Mouse (Mus musculus) olfactory bulb, adult 2 months (tissue): ENCODE measurements around the gene Dab2ip. TPM values are rescaled to one million over a fixed set of nuclear protein-coding genes. Genes with fewer than 3 reads are reported as not detected.

Experiments
- H3K27ac ChIP-seq: fragments of 200-500 bp; 2 replicates; pipeline ENCODE4 v1.5.1; 2012; ENCODE audit warnings: low read depth, low read length; ENCODE audit not compliant: insufficient read depth
- H3K4me1 ChIP-seq: fragments of 200-500 bp; 2 replicates; pipeline ENCODE4 v1.6.1; 2012; ENCODE audit warnings: low read length; ENCODE audit not compliant: control insufficient read depth, insufficient read depth
- H3K4me3 ChIP-seq: fragments of 200-500 bp; 2 replicates; pipeline ENCODE4 v1.5.1; 2012; ENCODE audit warnings: mild to moderate bottlenecking, low read depth, low read length, moderate library complexity; ENCODE audit not compliant: insufficient read depth
- CTCF ChIP-seq: fragments of 200-500 bp; IDR thresholded peaks from 2 replicates; pipeline ENCODE4 v1.5.1; 2012; ENCODE audit warnings: low read depth, mild to moderate bottlenecking, low read length, moderate library complexity; ENCODE audit not compliant: insufficient read depth
- POLR2A ChIP-seq: fragments of 200-500 bp; IDR thresholded peaks from 2 replicates; pipeline ENCODE4 v1.6.1; 2012; ENCODE audit warnings: mild to moderate bottlenecking, low read depth, low read length, moderate library complexity; ENCODE audit not compliant: insufficient read depth
- WGBS: fragments of 180-500 bp; shearing (Covaris S2); methylation state at CpG from one replicate; pipeline ENCODE4 v1.1.7; 2018; 5-methylcytosine and 5-hydroxymethylcytosine counted together
- polyA plus RNA-seq: library from polyadenylated mRNA; stranded (reverse); fragments of >200 nt; gene quantifications from 2 replicates; pipeline ENCODE4 v1.2.4, GENCODE M21; 2012; ENCODE audit warnings: low replicate concordance; ENCODE audit not compliant: missing spikeins, insufficient read depth, insufficient read length

The Dab2ip gene
- polyA plus RNA-seq, 1 experiment = not detected

GRCm38 (mm10) chr2:35669217-35669616, 111.2 kb downstream of the Dab2ip start:
- Histone ChIP-seq H3K27ac (no peak overlapping the region), H3K4me1 (peaks cover 20% of the 10 kb centered on the region), H3K4me3 (no peak overlapping the region)
- 68% methylated on average over 4 of the region's 4 CpGs for WGBS
- no peak for TF ChIP-seq POLR2A
- no peak for TF ChIP-seq CTCF

- WGBS = 83% methylated on average over 4 of the region's 4 CpGs
- TF ChIP-seq CTCF (no peak), POLR2A (no peak)
Observed at GRCm38 (mm10) chr2:35669748-35670147, 111.7 kb downstream of the Dab2ip start.

GRCm38 (mm10) chr2:35670300-35670699, 112.2 kb downstream of the Dab2ip start:
- 87% methylated on average over 9 of the region's 9 CpGs for WGBS
- no peak overlapping the region for H3K27ac ChIP-seq

More at GRCm38 (mm10) chr2:35669748-35670147, 111.7 kb downstream of the Dab2ip start:
- Histone ChIP-seq H3K27ac (no peak overlapping the region), H3K4me3 (no peak overlapping the region), H3K4me1 (peaks cover 20% of the 10 kb centered on the region)

GRCm38 (mm10) chr2:35671980-35672910, 114.2 kb downstream of the Dab2ip start:
- 79% methylated on average over 9 of the region's 9 CpGs for WGBS
- no peak overlapping the region for H3K27ac ChIP-seq
- H3K4me1 ChIP-seq = peaks cover 34% of the 10 kb centered on the region
- TF ChIP-seq POLR2A (no peak), CTCF (no peak)
- no peak overlapping the region for H3K4me3 ChIP-seq

More at GRCm38 (mm10) chr2:35670300-35670699, 112.2 kb downstream of the Dab2ip start:
- TF ChIP-seq POLR2A (no peak), CTCF (no peak)
- peaks cover 20% of the 10 kb centered on the region for H3K4me1 ChIP-seq
- H3K4me3 ChIP-seq = no peak overlapping the region

- no peak overlapping the region for H3K27ac ChIP-seq
- no peak for TF ChIP-seq CTCF
- no peak for TF ChIP-seq POLR2A
- whole genome bisulfite sequencing = 90% methylated on average over 3 of the region's 3 CpGs
- H3K4me1 ChIP-seq = peaks cover 40% of the 10 kb centered on the region
- no peak overlapping the region for H3K4me3 ChIP-seq
Observed at GRCm38 (mm10) chr2:35673181-35673580, 115.1 kb downstream of the Dab2ip start.

GRCm38 (mm10) chr2:35673986-35674385, 115.9 kb downstream of the Dab2ip start:
- Histone ChIP-seq H3K4me3 (no peak overlapping the region), H3K27ac (no peak overlapping the region), H3K4me1 (peaks cover 43% of the 10 kb centered on the region)
- TF ChIP-seq CTCF = no peak
- WGBS = 67% methylated on average over 3 of the region's 3 CpGs

GRCm38 (mm10) chr2:35674431-35674830, 116.4 kb downstream of the Dab2ip start:
- no peak for TF ChIP-seq POLR2A
- no peak for TF ChIP-seq CTCF
- WGBS = 83% methylated on average over 5 of the region's 5 CpGs
- peaks cover 43% of the 10 kb centered on the region for H3K4me1 ChIP-seq
- H3K4me3 ChIP-seq = no peak overlapping the region
- no peak overlapping the region for H3K27ac ChIP-seq

GRCm38 (mm10) chr2:35676075-35676665, 118.1 kb downstream of the Dab2ip start:
- Histone ChIP-seq H3K27ac (no peak overlapping the region), H3K4me3 (no peak overlapping the region), H3K4me1 (peaks cover 38% of the 10 kb centered on the region)
- WGBS = 62% methylated on average over 5 of the region's 5 CpGs
- TF ChIP-seq POLR2A (no peak), CTCF (no peak)

- TF ChIP-seq POLR2A = no peak
- TF ChIP-seq CTCF = no peak
- H3K4me3 ChIP-seq = no peak overlapping the region
- H3K4me1 ChIP-seq = peaks cover 39% of the 10 kb centered on the region
- WGBS = 51% methylated on average over 8 of the region's 8 CpGs
- H3K27ac ChIP-seq = no peak overlapping the region
Observed at GRCm38 (mm10) chr2:35677855-35678254, 119.8 kb downstream of the Dab2ip start.
